ENCODE assay signal across 8 mouse cellular contexts in the genomic region with DNA sequence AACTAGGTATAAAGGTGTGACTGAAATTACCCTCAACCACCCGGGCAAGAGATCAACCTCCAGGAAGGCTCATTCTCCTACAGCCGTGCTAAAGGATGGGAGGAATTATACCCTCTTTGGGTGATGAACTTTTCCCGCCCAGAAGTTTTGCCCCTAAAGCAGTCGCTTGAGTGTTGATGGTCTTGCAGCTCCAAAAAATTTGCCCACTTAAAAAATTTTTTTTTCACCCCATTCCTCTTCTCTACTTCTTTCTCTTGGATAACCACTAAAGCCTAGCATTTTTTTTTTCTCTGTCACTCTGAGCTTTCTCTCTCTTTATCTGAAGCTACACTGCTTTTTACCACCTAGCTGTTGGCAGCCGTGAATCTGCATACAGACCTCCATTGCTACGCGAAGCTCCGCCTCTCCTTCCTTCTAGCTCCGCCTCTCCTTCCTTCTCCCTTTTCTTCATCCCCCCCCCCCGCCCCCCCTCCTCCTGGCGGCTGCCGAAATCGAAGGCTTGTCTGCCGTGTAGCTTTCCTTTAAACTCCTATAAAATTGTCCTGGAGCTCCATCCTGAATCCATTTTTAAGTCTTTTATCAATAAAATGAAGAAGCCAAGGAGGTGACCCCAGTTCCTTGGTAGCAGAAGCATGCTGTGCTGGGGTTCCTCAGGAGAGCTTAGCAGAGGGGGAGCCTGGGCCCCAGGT. TPM values are rescaled to one million over a fixed set of nuclear protein-coding genes. Genes with fewer than 3 reads are reported as not detected.
DNase-seq lines count a peak whose midpoint lies in the region; ATAC-seq and TF ChIP-seq lines count a peak whose summit lies in the region.

No protein-coding gene starts in this region.

- no peaks in the 10 kb centered on the region for H3K79me2 ChIP-seq in myocyte (ENCODE audit: control insufficient read depth, insufficient read depth)

- ATAC-seq in cerebellum, adult (ENCODE audit: insufficient number of reproducible peaks, low FRiP score, low TSS enrichment), result no peak
- ATAC-seq in embryonic facial prominence, embryonic 13.5 days (ENCODE audit: insufficient number of reproducible peaks, insufficient read depth, low FRiP score, low TSS enrichment, low read depth), result no peak
- ATAC-seq in limb, embryonic 12.5 days (ENCODE audit: insufficient number of reproducible peaks, insufficient read depth, low FRiP score, low TSS enrichment, low read depth), result no peak

- 0 out of 2 replicates have a peak, but pooled peaks cover 4% of the 10 kb centered on the region for H3K4me1 ChIP-seq in cerebellum, adult 2 months (ENCODE audit: control insufficient read depth, insufficient read depth, low read length)
- peaks cover 19% of the 10 kb centered on the region for H3K4me1 ChIP-seq in embryonic facial prominence, embryonic 13.5 days
- H3K4me1 ChIP-seq in limb, embryonic 12.5 days (replicated peaks), result peaks cover 15% of the 10 kb centered on the region

- 0 out of 2 replicates have a peak, but pooled peaks cover 3% of the 10 kb centered on the region for H3K9me3 ChIP-seq in embryonic facial prominence, embryonic 13.5 days
- no peaks in the 10 kb centered on the region; the same call in 1 of the 2 replicates for H3K9me3 ChIP-seq in limb, embryonic 12.5 days

- peak overlapping the region; percentile 49 for H3K4me2 ChIP-seq in embryonic facial prominence, embryonic 13.5 days
- H3K4me2 ChIP-seq in limb, embryonic 12.5 days, result peak overlapping the region; percentile 49
- H3K4me2 ChIP-seq in myocyte (ENCODE audit: low read depth), result peak overlapping the region; percentile 61

- no peaks in the 10 kb centered on the region for H3K36me3 ChIP-seq in embryonic facial prominence, embryonic 13.5 days
- H3K36me3 ChIP-seq in limb, embryonic 12.5 days, result no peaks in the 10 kb centered on the region
- no peaks in the 10 kb centered on the region for H3K36me3 ChIP-seq in myocyte (ENCODE audit: control insufficient read depth, insufficient read depth)

- no peak overlapping the region for H3K27ac ChIP-seq in cerebellum, adult 2 months (ENCODE audit: insufficient read depth, low read length)
- H3K27ac ChIP-seq in embryonic facial prominence, embryonic 13.5 days, result no peak overlapping the region
- H3K27ac ChIP-seq in limb, embryonic 12.5 days, result no peak overlapping the region

- TF ChIP-seq CTCF in cerebellum, adult 2 months (IDR thresholded peaks at IDR 0.05; ENCODE audit: borderline replicate concordance, insufficient read depth, low read depth, low read length), result no peak

- no peak for TF ChIP-seq POLR2A in cerebellum, adult 2 months (IDR thresholded peaks at IDR 0.05; ENCODE audit: borderline replicate concordance, insufficient read depth, low read length)
- TF ChIP-seq POLR2A in myocyte (IDR thresholded peaks at IDR 0.05; ENCODE audit: insufficient read length, low read depth), result no peak

- no peak overlapping the region for H3ac ChIP-seq in myocyte (ENCODE audit: control insufficient read depth, insufficient read length)

- no peaks in the 10 kb centered on the region for H3K27me3 ChIP-seq in cerebellum, adult 2 months (ENCODE audit: control insufficient read depth, insufficient read depth, low read length)
- H3K27me3 ChIP-seq in embryonic facial prominence, embryonic 13.5 days, result no peaks in the 10 kb centered on the region; the same call in 1 of the 2 replicates
- H3K27me3 ChIP-seq in limb, embryonic 12.5 days, result peaks cover 19% of the 10 kb centered on the region; the same call in 1 of the 2 replicates
- H3K27me3 ChIP-seq in myocyte (ENCODE audit: control insufficient read depth, insufficient read depth, insufficient read length), result no peaks in the 10 kb centered on the region

- peak; percentile 10 for DNase-seq in cerebellum, adult 2 months
- DNase-seq in B cell, adult 2 months, result peak; percentile 41 to 44
- no peak for DNase-seq in ovary, adult 18-20 months (ENCODE audit: low spot score)
- DNase-seq in layer of hippocampus, postnatal 14 days (ENCODE audit: low spot score in 2 of 2), result no peak

- WGBS in cerebellum, adult 2 months, result 31% methylated on average over 13 of the region's 14 CpGs
- 28% methylated on average over 14 of the region's 14 CpGs for WGBS in embryonic facial prominence, embryonic 13.5 days
- 11% methylated on average over 14 of the region's 14 CpGs for WGBS in limb, embryonic 12.5 days

- H3K4me3 ChIP-seq in cerebellum, adult 2 months (replicated peaks; ENCODE audit: insufficient read depth, low read depth, low read length), result peak overlapping the region; percentile 27
- peak overlapping the region; percentile 20; the same call in 1 of the 2 replicates for H3K4me3 ChIP-seq in embryonic facial prominence, embryonic 13.5 days
- H3K4me3 ChIP-seq in limb, embryonic 12.5 days (replicated peaks), result peak overlapping the region; percentile 21
- H3K4me3 ChIP-seq in myocyte, result no peak overlapping the region

- no peak overlapping the region for H3K9ac ChIP-seq in embryonic facial prominence, embryonic 13.5 days
- no peak overlapping the region for H3K9ac ChIP-seq in limb, embryonic 12.5 days (replicated peaks)

TF ChIP-seq in myocyte, 11 proteins besides CTCF, POLR2A, EP300 and RAD21:
- TF ChIP-seq REST (IDR thresholded peaks at IDR 0.05; ENCODE audit: insufficient read depth, insufficient read length) (no peak), MYOD1 (IDR thresholded peaks at IDR 0.05; ENCODE audit: control insufficient read depth in 1 of 3, insufficient read length in 2 of 3, low read depth in 2 of 3) (no peak), MAX (IDR thresholded peaks at IDR 0.05; ENCODE audit: low read depth) (no peak), USF1 (IDR thresholded peaks at IDR 0.05; ENCODE audit: low read depth) (no peak), CEBPB (IDR thresholded peaks at IDR 0.05; ENCODE audit: insufficient read depth, poor library complexity, severe bottlenecking) (no peak), TCF12 (IDR thresholded peaks at IDR 0.05; ENCODE audit: insufficient read depth, poor library complexity, severe bottlenecking) (no peak), POLR2AphosphoS2 (IDR thresholded peaks at IDR 0.05; ENCODE audit: insufficient read length, low read depth) (no peak), MYOG (IDR thresholded peaks at IDR 0.05; ENCODE audit: control insufficient read depth in 1 of 3, insufficient read depth in 1 of 3, insufficient read length in 2 of 3, low read depth in 2 of 3) (no peak)
TF ChIP-seq in myocyte: peak in this region for 0.

RNA-seq across cellular contexts. Expression of a gene that starts 12.3 kb away (rescaled TPM):
- polyA plus RNA-seq in cerebellum, adult 2 months (2012; rRNA removed), result 0.46 and 0.62 TPM in 2 replicates
- polyA plus RNA-seq in embryonic facial prominence, embryonic 13.5 days (2015; fragmentation: Nextera tagmentation; extraction: Ambion mirVana), result 2.7 and 2.9 TPM in 2 replicates
- 0.64 and 0.69 TPM in 2 replicates for polyA plus RNA-seq in limb, embryonic 12.5 days (2016; fragmentation: Nextera tagmentation; extraction: Ambion mirVana)
- 0.16 TPM for polyA plus RNA-seq in myocyte (2012; fragmentation: generic; extraction: Trizol)
- total RNA-seq in layer of hippocampus, postnatal 14 days (2021), result under 1 TPM; 0.74 to 0.76 TPM

Comparison
In these comparisons a context has a peak if more than half of its experiments do, and no peak if none do; other contexts are left out.
1. DNase-seq: peak in cerebellum, adult 2 months (2 of 2) and B cell, adult 2 months (2 of 2); none in ovary, adult 18-20 months (single experiment) and layer of hippocampus, postnatal 14 days (0 of 2).
2. Peak in every context shown above with its lines, with median percentiles within 50 percentile points of each other: H3K4me2 ChIP-seq.